Mouse (Mus musculus) E14TG2a.4 (cell line): Measurements from ENCODE around the gene Ryr3.

Experiments used
- CTCF ChIP-seq: conservative IDR thresholded peaks from 2 replicates; pipeline ENCODE4 v1.5.1; 2014; ENCODE audit warnings: low read length
- POU5F1 ChIP-seq: IDR thresholded peaks from 2 replicates; pipeline ENCODE4 v1.6.1; 2014; ENCODE audit warnings: low read length, borderline replicate concordance

DNA sequence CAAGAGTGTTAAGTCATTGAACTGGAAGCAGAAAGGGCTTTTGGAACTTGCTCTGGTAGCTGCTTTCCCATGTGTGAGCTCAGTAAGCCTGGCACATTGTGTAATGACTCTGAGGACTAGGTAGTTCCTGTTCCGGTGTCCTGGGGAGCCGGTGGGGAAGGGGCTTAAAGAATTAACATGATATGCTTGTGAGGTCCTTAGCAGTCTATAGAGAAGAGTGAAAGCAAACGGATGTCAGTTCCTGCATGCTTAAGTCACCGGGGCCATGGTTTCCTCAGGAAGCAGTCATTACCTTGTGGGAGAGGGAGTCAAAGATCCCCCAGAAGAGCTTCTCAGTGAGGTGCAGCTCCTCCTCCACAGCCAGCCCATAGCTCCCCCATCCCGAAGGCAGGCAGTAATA is 452.6 kb downstream of the Ryr3 start:
- TF ChIP-seq CTCF (no peak), POU5F1 (no peak)
